Mouse (Mus musculus) small intestine, adult 2 months (tissue): ENCODE data around the gene Sprr4. TPM values are rescaled to one million over a fixed set of nuclear protein-coding genes. Genes with fewer than 3 reads are reported as not detected.
"Not testable (repeated sequence)": the region's sequence is repeated elsewhere in the genome, so short reads cannot be mapped to it uniquely, and the experiment has no call there.

ENCODE experiments used
- H3K27ac ChIP-seq: fragments of 200-500 bp; 2 replicates; pipeline ENCODE4 v1.5.1; 2012; ENCODE audit warnings: low read depth, low read length, control low read depth, inconsistent platforms; ENCODE audit not compliant: insufficient read depth
- H3K27me3 ChIP-seq: fragments of 200-500 bp; 2 replicates; pipeline ENCODE4 v1.6.1; 2012; ENCODE audit warnings: mild to moderate bottlenecking, moderate library complexity, low read length, inconsistent platforms; ENCODE audit not compliant: control insufficient read depth, insufficient read depth
- H3K36me3 ChIP-seq: fragments of 200-500 bp; 2 replicates; pipeline ENCODE4 v1.6.1; 2012; ENCODE audit warnings: mild to moderate bottlenecking, low read length, control low read depth, inconsistent platforms; ENCODE audit not compliant: control insufficient read depth, insufficient read depth
- H3K4me1 ChIP-seq: fragments of 200-500 bp; 2 replicates; pipeline ENCODE4 v1.6.1; 2012; ENCODE audit warnings: low read length, inconsistent platforms, mixed read lengths; ENCODE audit not compliant: control insufficient read depth, insufficient read depth, insufficient read length
- H3K4me3 ChIP-seq: fragments of 200-500 bp; 2 replicates; pipeline ENCODE4 v1.5.1; 2012; ENCODE audit warnings: low read depth, mild to moderate bottlenecking, control low read depth, inconsistent platforms, low read length, moderate library complexity
- CTCF ChIP-seq: fragments of 200-500 bp; IDR thresholded peaks from 2 replicates; pipeline ENCODE4 v1.5.1; 2012; ENCODE audit warnings: low read depth, mild to moderate bottlenecking, control low read depth, inconsistent platforms, low read length, moderate library complexity, mixed read lengths; ENCODE audit not compliant: insufficient replicate concordance, insufficient read length; ENCODE audit errors: extremely low read depth
- POLR2A ChIP-seq: fragments of 200-500 bp; IDR thresholded peaks from 2 replicates; pipeline ENCODE4 v1.6.1; 2012; ENCODE audit warnings: low read depth, mild to moderate bottlenecking, control low read depth, inconsistent platforms, low read length, moderate library complexity
- WGBS: fragments of 180-500 bp; shearing (Covaris S2); methylation state at CpG from one replicate; pipeline ENCODE4 v1.1.7; 2018; 5-methylcytosine and 5-hydroxymethylcytosine counted together
- polyA plus RNA-seq: library from polyadenylated mRNA; depleted of rRNA; stranded (reverse); fragments of >200 nt; gene quantifications from 2 replicates; pipeline ENCODE4 v1.2.3, GENCODE M21; 2012; rRNA removed

Sprr4 gene
- polyA plus RNA-seq = not detected in 2 replicates

GRCm38 (mm10) chr3:92500393-92500792 lies at the start of gene Sprr4:
TSS of gene Sprr4 (minus strand) at chr3:92500493.
- Histone ChIP-seq H3K36me3 (no peaks in the 10 kb centered on the region), H3K4me3 (no peak within 1 kb of the TSS), H3K27me3 (no peaks in the 10 kb centered on the region), H3K27ac (no peak within 1 kb of the TSS), H3K4me1 (no peaks in the 10 kb centered on the region)
- 90% methylated on average over 1 of the region's 1 CpGs for WGBS
- TF ChIP-seq POLR2A = no peak
- no peak for TF ChIP-seq CTCF

- H3K27ac ChIP-seq = no peak within 1 kb of the TSS
- 78% methylated on average over 3 of the region's 3 CpGs for WGBS
- H3K36me3 ChIP-seq = no peaks in the 10 kb centered on the region
- H3K4me3 ChIP-seq = no peak within 1 kb of the TSS
- H3K4me1 ChIP-seq = no peaks in the 10 kb centered on the region
- TF ChIP-seq POLR2A = no peak
- TF ChIP-seq CTCF = no peak
- H3K27me3 ChIP-seq = no peaks in the 10 kb centered on the region
These were observed 34.1 kb upstream of the Sprr4 start, which contains the start of gene 2310046K23Rik for GRCm38 (mm10) chr3:92534411-92534810. TSS of gene 2310046K23Rik (minus strand) at chr3:92534511.

- H3K27ac ChIP-seq = no peak overlapping the region
- TF ChIP-seq POLR2A (no peak), CTCF (no peak)
- H3K27me3 ChIP-seq = no peaks in the 10 kb centered on the region
- H3K4me1 ChIP-seq = no peaks in the 10 kb centered on the region
- H3K36me3 ChIP-seq = no peaks in the 10 kb centered on the region
- no peak overlapping the region for H3K4me3 ChIP-seq
These were observed 12.0 kb upstream of the Sprr4 start for GRCm38 (mm10) chr3:92512325-92512724.

GRCm38 (mm10) chr3:92510786-92511185 lies 10.5 kb upstream of the Sprr4 start:
- Histone ChIP-seq H3K27ac (no peak overlapping the region), H3K4me3 (no peak overlapping the region), H3K4me1 (no peaks in the 10 kb centered on the region), H3K27me3 (no peaks in the 10 kb centered on the region), H3K36me3 (no peaks in the 10 kb centered on the region)
- TF ChIP-seq CTCF = no peak
- TF ChIP-seq POLR2A = no peak

GRCm38 (mm10) chr3:92508185-92508584 lies 7.9 kb upstream of the Sprr4 start:
- Histone ChIP-seq H3K4me3 (no peak overlapping the region), H3K27ac (no peak overlapping the region), H3K4me1 (no peaks in the 10 kb centered on the region), H3K36me3 (no peaks in the 10 kb centered on the region), H3K27me3 (no peaks in the 10 kb centered on the region)
- 24% methylated on average over 1 of the region's 1 CpGs for WGBS
- TF ChIP-seq CTCF = no peak
- TF ChIP-seq POLR2A = no peak

- TF ChIP-seq POLR2A (no peak), CTCF (no peak)
- H3K4me1 ChIP-seq = no peaks in the 10 kb centered on the region
These were observed 3.2 kb upstream of the Sprr4 start for GRCm38 (mm10) chr3:92503528-92503927.

GRCm38 (mm10) chr3:92490262-92490661 lies 10.0 kb downstream of the Sprr4 start:
- H3K27me3 ChIP-seq, H3K4me1 ChIP-seq, H3K36me3 ChIP-seq, H3K4me3 ChIP-seq, H3K27ac ChIP-seq: not testable (repeated sequence)

More at GRCm38 (mm10) chr3:92503528-92503927, 3.2 kb upstream of the Sprr4 start:
- no peak overlapping the region for H3K4me3 ChIP-seq
- H3K27ac ChIP-seq = no peak overlapping the region
- H3K27me3 ChIP-seq = no peaks in the 10 kb centered on the region
- H3K36me3 ChIP-seq = no peaks in the 10 kb centered on the region

- no peak for TF ChIP-seq POLR2A
- TF ChIP-seq CTCF = no peak
- Histone ChIP-seq H3K4me3 (no peak overlapping the region), H3K27me3 (no peaks in the 10 kb centered on the region), H3K36me3 (no peaks in the 10 kb centered on the region), H3K4me1 (no peaks in the 10 kb centered on the region; the same call in 1 of the 2 replicates), H3K27ac (no peak overlapping the region)
- 8% methylated on average over 1 of the region's 1 CpGs for WGBS
These were observed 14.0 kb downstream of the Sprr4 start for GRCm38 (mm10) chr3:92486307-92486706.
